Mouse (Mus musculus) cerebellum, adult 2 months (tissue): ENCODE results near the gene Hsd3b4. TPM values are rescaled to one million over a fixed set of nuclear protein-coding genes. Genes with fewer than 3 reads are reported as not detected.
"Not testable (repeated sequence)": the region's sequence is repeated elsewhere in the genome, so short reads cannot be mapped to it uniquely, and the experiment has no call there.

Experiments
- DNase-seq, 2 experiments: peaks; one replicate each; pipeline ENCODE4 v3.0.0; 2021
- H3K27ac ChIP-seq: fragments of 200-500 bp; 2 replicates; pipeline ENCODE4 v1.5.1; 2012; ENCODE audit warnings: low read length, control low read depth, inconsistent platforms; ENCODE audit not compliant: insufficient read depth
- H3K27me3 ChIP-seq: fragments of 200-500 bp; 2 replicates; pipeline ENCODE4 v1.6.1; 2012; ENCODE audit warnings: inconsistent platforms, mild to moderate bottlenecking, low read length, moderate library complexity; ENCODE audit not compliant: control insufficient read depth, insufficient read depth
- H3K4me1 ChIP-seq: fragments of 200-500 bp; 2 replicates; pipeline ENCODE4 v1.6.1; 2011; ENCODE audit warnings: low read length; ENCODE audit not compliant: control insufficient read depth, insufficient read depth
- H3K4me3 ChIP-seq: fragments of 200-500 bp; replicated peaks from 2 replicates; pipeline ENCODE3; 2011; ENCODE audit warnings: mild to moderate bottlenecking, low read depth, low read length, control low read depth; ENCODE audit not compliant: insufficient read depth
- WGBS: fragments of 180-500 bp; shearing (Covaris S2); methylation state at CpG from one replicate; pipeline ENCODE4 v1.1.7; 2018; 5-methylcytosine and 5-hydroxymethylcytosine counted together
- polyA plus RNA-seq: library from polyadenylated mRNA; depleted of rRNA; stranded (reverse); fragments of >200 nt; gene quantifications from 2 replicates; pipeline ENCODE4 v1.2.3, GENCODE M21; 2012; rRNA removed

The Hsd3b4 gene
- polyA plus RNA-seq: not detected in 2 replicates

GRCm38 (mm10) chr3:98510414-98510813 is at the start of gene Hsd3b4:
TSS of gene Hsd3b4 (minus strand) at chr3:98510514.
- not testable (repeated sequence) for H3K27me3 ChIP-seq, H3K27ac ChIP-seq, H3K4me3 ChIP-seq, DNase-seq, H3K4me1 ChIP-seq
- WGBS: no CpG with 5 or more reads among the region's 1 CpGs

- H3K4me1 ChIP-seq, DNase-seq, H3K27ac ChIP-seq, H3K27me3 ChIP-seq, H3K4me3 ChIP-seq: not testable (repeated sequence)
- no CpG with 5 or more reads among the region's 1 CpGs for WGBS
These were observed 40.5 kb upstream of the Hsd3b4 start for GRCm38 (mm10) chr3:98550832-98551231.

- H3K27ac ChIP-seq, H3K4me3 ChIP-seq, H3K27me3 ChIP-seq, DNase-seq, H3K4me1 ChIP-seq: not testable (repeated sequence)
- WGBS: no CpG with 5 or more reads among the region's 2 CpGs
These were observed 39.9 kb upstream of the Hsd3b4 start for GRCm38 (mm10) chr3:98550215-98550614.

GRCm38 (mm10) chr3:98548495-98548894 is 38.2 kb upstream of the Hsd3b4 start:
- not testable (repeated sequence) for H3K4me1 ChIP-seq, H3K27me3 ChIP-seq
- WGBS: 100% methylated on average over 1 of the region's 1 CpGs

GRCm38 (mm10) chr3:98547641-98548040 is 37.3 kb upstream of the Hsd3b4 start:
- not testable (repeated sequence) for H3K4me3 ChIP-seq, H3K4me1 ChIP-seq, H3K27me3 ChIP-seq, H3K27ac ChIP-seq, DNase-seq

More at GRCm38 (mm10) chr3:98548495-98548894, 38.2 kb upstream of the Hsd3b4 start:
- not testable (repeated sequence) for H3K27ac ChIP-seq, DNase-seq, H3K4me3 ChIP-seq

GRCm38 (mm10) chr3:98524978-98525377 is 14.7 kb upstream of the Hsd3b4 start:
- DNase-seq, H3K27me3 ChIP-seq, H3K27ac ChIP-seq, H3K4me3 ChIP-seq, H3K4me1 ChIP-seq: not testable (repeated sequence)

- not testable (repeated sequence) for H3K27me3 ChIP-seq, DNase-seq, H3K4me1 ChIP-seq, H3K4me3 ChIP-seq, H3K27ac ChIP-seq
- WGBS: no CpG with 5 or more reads among the region's 1 CpGs
These were observed 14.2 kb upstream of the Hsd3b4 start for GRCm38 (mm10) chr3:98524552-98524951.

- 0% methylated on average over 1 of the region's 2 CpGs for WGBS
- not testable (repeated sequence) for H3K27me3 ChIP-seq, H3K4me3 ChIP-seq, DNase-seq, H3K4me1 ChIP-seq, H3K27ac ChIP-seq
These were observed 12.5 kb upstream of the Hsd3b4 start for GRCm38 (mm10) chr3:98522779-98523178.

GRCm38 (mm10) chr3:98507229-98507628 is 3.1 kb downstream of the Hsd3b4 start:
- no CpG with 5 or more reads among the region's 5 CpGs for WGBS

GRCm38 (mm10) chr3:98497401-98497800 is 12.9 kb downstream of the Hsd3b4 start:
- not testable (repeated sequence) for H3K4me3 ChIP-seq, DNase-seq, H3K4me1 ChIP-seq, H3K27me3 ChIP-seq, H3K27ac ChIP-seq

More at GRCm38 (mm10) chr3:98507229-98507628, 3.1 kb downstream of the Hsd3b4 start:
- H3K4me1 ChIP-seq, DNase-seq, H3K27me3 ChIP-seq, H3K27ac ChIP-seq, H3K4me3 ChIP-seq: not testable (repeated sequence)

GRCm38 (mm10) chr3:98496762-98497161 is 13.6 kb downstream of the Hsd3b4 start:
- not testable (repeated sequence) for H3K27me3 ChIP-seq, H3K27ac ChIP-seq, DNase-seq, H3K4me3 ChIP-seq, H3K4me1 ChIP-seq
- no CpG with 5 or more reads among the region's 2 CpGs for WGBS

- H3K4me3 ChIP-seq, H3K27ac ChIP-seq, DNase-seq, H3K27me3 ChIP-seq, H3K4me1 ChIP-seq: not testable (repeated sequence)
These were observed 15.3 kb downstream of the Hsd3b4 start for GRCm38 (mm10) chr3:98495055-98495454.

- DNase-seq: not testable (repeated sequence)
These were observed 16.1 kb downstream of the Hsd3b4 start for GRCm38 (mm10) chr3:98494184-98494583.

More at GRCm38 (mm10) chr3:98494184-98494583, 16.1 kb downstream of the Hsd3b4 start:
- H3K27ac ChIP-seq, H3K4me3 ChIP-seq, H3K4me1 ChIP-seq, H3K27me3 ChIP-seq: not testable (repeated sequence)
